Mouse (Mus musculus): ENCODE data around the gene Tmprss11f. TPM values are rescaled to one million over a fixed set of nuclear protein-coding genes. Genes with fewer than 3 reads are reported as not detected.

Tmprss11f gene
- polyA plus RNA-seq, 1 experiment from 2014 or later = not detected

GRCm38 (mm10) chr5:86546693-86547092 is 85.5 kb downstream of the Tmprss11f start:
- H3K36me3 ChIP-seq (ENCODE audit: control insufficient read depth, insufficient read depth) = no peaks in the 10 kb centered on the region
- no peak overlapping the region for H3K4me3 ChIP-seq (ENCODE audit: low read length)
- H3K27me3 ChIP-seq (ENCODE audit: control insufficient read depth, insufficient read depth, low read length) = no peaks in the 10 kb centered on the region
- 79% methylated on average over 2 of the region's 2 CpGs for WGBS
- no peak overlapping the region for H3K27ac ChIP-seq (ENCODE audit: low read length)
- H3K9me3 ChIP-seq (replicated peaks; ENCODE audit: control insufficient read depth, low read length) = no peaks in the 10 kb centered on the region
- no peak for ATAC-seq (replicated peaks; ENCODE audit: extremely low read depth, insufficient read depth, low FRiP score)
- no peak overlapping the region for H3K9ac ChIP-seq (ENCODE audit: low read length)
- H3K4me1 ChIP-seq (ENCODE audit: control insufficient read depth, insufficient read depth, low read length) = no peaks in the 10 kb centered on the region
- no peak overlapping the region for H3K4me2 ChIP-seq (ENCODE audit: low read depth, low read length)

GRCm38 (mm10) chr5:86540601-86541000 is 91.6 kb downstream of the Tmprss11f start:
- Histone ChIP-seq H3K9me3 (replicated peaks; ENCODE audit: control insufficient read depth, low read length) (no peaks in the 10 kb centered on the region), H3K9ac (ENCODE audit: low read length) (no peak overlapping the region), H3K27ac (ENCODE audit: low read length) (no peak overlapping the region), H3K36me3 (ENCODE audit: control insufficient read depth, insufficient read depth) (no peaks in the 10 kb centered on the region), H3K27me3 (ENCODE audit: control insufficient read depth, insufficient read depth, low read length) (no peaks in the 10 kb centered on the region), H3K4me1 (ENCODE audit: control insufficient read depth, insufficient read depth, low read length) (no peaks in the 10 kb centered on the region), H3K4me2 (ENCODE audit: low read depth, low read length) (no peak overlapping the region), H3K4me3 (ENCODE audit: low read length) (no peak overlapping the region)
- ATAC-seq (replicated peaks; ENCODE audit: extremely low read depth, insufficient read depth, low FRiP score) = no peak
- WGBS = 41% methylated on average over 3 of the region's 3 CpGs

GRCm38 (mm10) chr5:86528725-86529124 is 103.5 kb downstream of the Tmprss11f start:
- Histone ChIP-seq H3K4me1 (ENCODE audit: control insufficient read depth, insufficient read depth, low read length) (no peaks in the 10 kb centered on the region), H3K4me3 (ENCODE audit: low read length) (no peak overlapping the region), H3K27me3 (ENCODE audit: control insufficient read depth, insufficient read depth, low read length) (no peaks in the 10 kb centered on the region), H3K4me2 (ENCODE audit: low read depth, low read length) (no peak overlapping the region), H3K9ac (ENCODE audit: low read length) (no peak overlapping the region), H3K27ac (ENCODE audit: low read length) (no peak overlapping the region), H3K36me3 (ENCODE audit: control insufficient read depth, insufficient read depth) (no peaks in the 10 kb centered on the region), H3K9me3 (replicated peaks; ENCODE audit: control insufficient read depth, low read length) (no peaks in the 10 kb centered on the region)
- 62% methylated on average over 2 of the region's 2 CpGs for WGBS
- no peak for ATAC-seq (replicated peaks; ENCODE audit: extremely low read depth, insufficient read depth, low FRiP score)

GRCm38 (mm10) chr5:86518500-86518899 is 113.7 kb downstream of the Tmprss11f start, which contains the start of gene Tmprss11g:
Tmprss11g (minus strand) TSS chr5:86518600.
- Histone ChIP-seq H3K27me3 (ENCODE audit: control insufficient read depth, insufficient read depth, low read length) (no peaks in the 10 kb centered on the region), H3K4me2 (ENCODE audit: low read depth, low read length) (no peak within 1 kb of the TSS), H3K36me3 (ENCODE audit: control insufficient read depth, insufficient read depth) (no peaks in the 10 kb centered on the region), H3K4me1 (ENCODE audit: control insufficient read depth, insufficient read depth, low read length) (no peaks in the 10 kb centered on the region), H3K9me3 (replicated peaks; ENCODE audit: control insufficient read depth, low read length) (no peaks in the 10 kb centered on the region), H3K4me3 (ENCODE audit: low read length) (no peak within 1 kb of the TSS), H3K27ac (ENCODE audit: low read length) (no peak within 1 kb of the TSS), H3K9ac (ENCODE audit: low read length) (no peak within 1 kb of the TSS)
- ATAC-seq (replicated peaks; ENCODE audit: extremely low read depth, insufficient read depth, low FRiP score) = no peak
- 66% methylated on average over 9 of the region's 9 CpGs for WGBS

GRCm38 (mm10) chr5:86511538-86511937 is 120.7 kb downstream of the Tmprss11f start:
- H3K36me3 ChIP-seq (ENCODE audit: control insufficient read depth, insufficient read depth) = no peaks in the 10 kb centered on the region
- ATAC-seq (replicated peaks; ENCODE audit: extremely low read depth, insufficient read depth, low FRiP score) = no peak

GRCm38 (mm10) chr5:86493453-86493852 is 138.8 kb downstream of the Tmprss11f start:
- no peak overlapping the region for H3K4me3 ChIP-seq (ENCODE audit: low read length)
- no peak overlapping the region for H3K4me2 ChIP-seq (ENCODE audit: low read depth, low read length)
- no peak overlapping the region for H3K27ac ChIP-seq (ENCODE audit: low read length)
- 62% methylated on average over 1 of the region's 1 CpGs for WGBS
- no peaks in the 10 kb centered on the region for H3K4me1 ChIP-seq (ENCODE audit: control insufficient read depth, insufficient read depth, low read length)
- H3K36me3 ChIP-seq (ENCODE audit: control insufficient read depth, insufficient read depth) = no peaks in the 10 kb centered on the region
- no peak for ATAC-seq (replicated peaks; ENCODE audit: extremely low read depth, insufficient read depth, low FRiP score)
- H3K9ac ChIP-seq (ENCODE audit: low read length) = no peak overlapping the region
- no peaks in the 10 kb centered on the region for H3K27me3 ChIP-seq (ENCODE audit: control insufficient read depth, insufficient read depth, low read length)
- H3K9me3 ChIP-seq (replicated peaks; ENCODE audit: control insufficient read depth, low read length) = no peaks in the 10 kb centered on the region

More at GRCm38 (mm10) chr5:86511538-86511937, 120.7 kb downstream of the Tmprss11f start:
- no peak overlapping the region for H3K4me2 ChIP-seq (ENCODE audit: low read depth, low read length)
- WGBS = 72% methylated on average over 5 of the region's 5 CpGs
- H3K27me3 ChIP-seq (ENCODE audit: control insufficient read depth, insufficient read depth, low read length) = no peaks in the 10 kb centered on the region
- H3K9ac ChIP-seq (ENCODE audit: low read length) = no peak overlapping the region
- H3K9me3 ChIP-seq (replicated peaks; ENCODE audit: control insufficient read depth, low read length) = no peaks in the 10 kb centered on the region
- H3K27ac ChIP-seq (ENCODE audit: low read length) = no peak overlapping the region
- no peak overlapping the region for H3K4me3 ChIP-seq (ENCODE audit: low read length)
- no peaks in the 10 kb centered on the region for H3K4me1 ChIP-seq (ENCODE audit: control insufficient read depth, insufficient read depth, low read length)

GRCm38 (mm10) chr5:86482562-86482961 is 149.7 kb downstream of the Tmprss11f start:
- WGBS = 59% methylated on average over 2 of the region's 2 CpGs
- H3K27ac ChIP-seq (ENCODE audit: low read length) = no peak overlapping the region

GRCm38 (mm10) chr5:86482031-86482430 is 150.2 kb downstream of the Tmprss11f start:
- 70% methylated on average over 1 of the region's 1 CpGs for WGBS
- no peak for ATAC-seq (replicated peaks; ENCODE audit: extremely low read depth, insufficient read depth, low FRiP score)
- H3K4me3 ChIP-seq (ENCODE audit: low read length) = no peak overlapping the region
- no peaks in the 10 kb centered on the region for H3K4me1 ChIP-seq (ENCODE audit: control insufficient read depth, insufficient read depth, low read length)
- no peak overlapping the region for H3K27ac ChIP-seq (ENCODE audit: low read length)
- H3K4me2 ChIP-seq (ENCODE audit: low read depth, low read length) = no peak overlapping the region
- H3K27me3 ChIP-seq (ENCODE audit: control insufficient read depth, insufficient read depth, low read length) = no peaks in the 10 kb centered on the region
- H3K9ac ChIP-seq (ENCODE audit: low read length) = no peak overlapping the region
- no peaks in the 10 kb centered on the region for H3K36me3 ChIP-seq (ENCODE audit: control insufficient read depth, insufficient read depth)
- H3K9me3 ChIP-seq (replicated peaks; ENCODE audit: control insufficient read depth, low read length) = no peaks in the 10 kb centered on the region

More at GRCm38 (mm10) chr5:86482562-86482961, 149.7 kb downstream of the Tmprss11f start:
- H3K9ac ChIP-seq (ENCODE audit: low read length) = no peak overlapping the region
- no peaks in the 10 kb centered on the region for H3K27me3 ChIP-seq (ENCODE audit: control insufficient read depth, insufficient read depth, low read length)
- H3K9me3 ChIP-seq (replicated peaks; ENCODE audit: control insufficient read depth, low read length) = no peaks in the 10 kb centered on the region
- H3K4me2 ChIP-seq (ENCODE audit: low read depth, low read length) = no peak overlapping the region
- H3K36me3 ChIP-seq (ENCODE audit: control insufficient read depth, insufficient read depth) = no peaks in the 10 kb centered on the region
- ATAC-seq (replicated peaks; ENCODE audit: extremely low read depth, insufficient read depth, low FRiP score) = no peak
- H3K4me3 ChIP-seq (ENCODE audit: low read length) = no peak overlapping the region
- no peaks in the 10 kb centered on the region for H3K4me1 ChIP-seq (ENCODE audit: control insufficient read depth, insufficient read depth, low read length)

GRCm38 (mm10) chr5:86473859-86474258 is 158.4 kb downstream of the Tmprss11f start:
- H3K9ac ChIP-seq (ENCODE audit: low read length) = no peak overlapping the region
- no peak overlapping the region for H3K4me3 ChIP-seq (ENCODE audit: low read length)
- H3K27me3 ChIP-seq (ENCODE audit: control insufficient read depth, insufficient read depth, low read length) = no peaks in the 10 kb centered on the region
- no peaks in the 10 kb centered on the region for H3K36me3 ChIP-seq (ENCODE audit: control insufficient read depth, insufficient read depth)
- H3K4me1 ChIP-seq (ENCODE audit: control insufficient read depth, insufficient read depth, low read length) = no peaks in the 10 kb centered on the region
- ATAC-seq (replicated peaks; ENCODE audit: extremely low read depth, insufficient read depth, low FRiP score) = no peak
- H3K4me2 ChIP-seq (ENCODE audit: low read depth, low read length) = no peak overlapping the region
- WGBS = 80% methylated on average over 9 of the region's 9 CpGs
- H3K9me3 ChIP-seq (replicated peaks; ENCODE audit: control insufficient read depth, low read length) = no peaks in the 10 kb centered on the region
- no peak overlapping the region for H3K27ac ChIP-seq (ENCODE audit: low read length)
